Mouse (Mus musculus): ENCODE measurements around the gene Mfap3. TPM values are rescaled to one million over a fixed set of nuclear protein-coding genes. Genes with fewer than 3 reads are reported as not detected.
"Not testable (repeated sequence)": the region's sequence is repeated elsewhere in the genome, so short reads cannot be mapped to it uniquely, and the experiment has no call there.

Gene Mfap3
- polyA plus RNA-seq, 1 experiment from 2014 or later = 50.1 TPM

DNA sequence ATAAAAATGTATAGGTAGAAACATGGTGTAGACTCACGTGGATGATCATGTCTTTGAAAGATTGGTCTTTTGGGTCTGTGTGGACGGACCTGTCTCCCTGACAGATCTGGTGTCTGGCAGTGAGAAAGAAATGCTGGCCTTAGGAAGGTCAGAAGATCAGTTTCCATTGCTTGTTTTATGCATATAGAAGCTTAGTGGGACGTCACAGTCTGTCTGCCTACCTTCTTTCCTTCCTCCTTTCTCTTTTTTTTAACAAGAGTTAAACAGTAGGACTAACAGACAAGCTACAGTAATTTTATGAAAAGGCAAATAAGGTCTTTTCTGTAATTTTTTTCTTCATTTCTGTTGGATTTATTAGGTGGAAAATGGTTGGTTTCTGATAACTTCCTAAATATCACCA, 10.6 kb downstream of the Mfap3 start:
- H3K9me3 ChIP-seq = no peaks in the 10 kb centered on the region
- ATAC-seq (ENCODE audit: insufficient number of reproducible peaks, insufficient read depth, low FRiP score, low TSS enrichment, low read depth) = no peak
- WGBS = 88% methylated on average over 3 of the region's 3 CpGs
- no peak overlapping the region for H3K4me2 ChIP-seq
- no peak overlapping the region for H3K4me3 ChIP-seq
- no peak overlapping the region for H3K27ac ChIP-seq
- no peaks in the 10 kb centered on the region for H3K27me3 ChIP-seq
- no peak overlapping the region for H3K9ac ChIP-seq
- H3K4me1 ChIP-seq = no peaks in the 10 kb centered on the region
- H3K36me3 ChIP-seq = peaks cover 53% of the 10 kb centered on the region

DNA sequence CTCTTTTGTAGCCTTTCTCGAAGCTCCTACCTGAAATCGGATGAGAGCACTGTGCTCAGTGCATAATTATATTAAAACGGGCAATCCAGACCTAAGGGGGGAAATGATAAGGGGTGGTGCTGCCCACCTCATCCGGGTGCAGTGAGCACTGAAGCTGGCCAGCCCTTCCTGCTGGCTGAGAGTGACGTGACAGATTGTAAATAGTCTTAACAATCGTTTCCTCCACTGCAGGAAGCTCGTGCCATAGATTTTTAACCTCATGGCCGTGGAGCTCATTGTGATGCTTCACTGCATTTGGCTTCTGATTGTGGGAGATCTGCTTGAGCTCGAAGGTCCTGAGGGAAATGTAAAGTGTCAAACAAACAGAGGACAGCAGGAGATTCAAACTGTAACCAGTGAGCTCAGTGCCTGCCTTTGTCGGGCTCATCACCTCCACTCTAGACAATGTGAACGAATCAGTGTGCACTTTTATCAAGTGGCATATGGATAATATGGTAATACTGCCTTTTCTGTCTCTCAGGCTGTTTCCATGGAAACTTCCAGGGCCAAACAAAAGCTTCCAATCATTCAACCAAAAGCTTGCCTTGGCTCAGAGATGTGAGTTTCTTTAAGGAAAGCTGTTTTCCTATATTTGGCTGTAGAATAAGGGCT, 13.0 kb downstream of the Mfap3 start:
- Histone ChIP-seq H3K27ac (no peak overlapping the region), H3K4me2 (no peak overlapping the region), H3K4me3 (no peak overlapping the region), H3K36me3 (peaks cover 56% of the 10 kb centered on the region), H3K9ac (no peak overlapping the region), H3K27me3 (no peaks in the 10 kb centered on the region), H3K9me3 (no peaks in the 10 kb centered on the region), H3K4me1 (no peaks in the 10 kb centered on the region)
- WGBS = 85% methylated on average over 11 of the region's 11 CpGs
- ATAC-seq (ENCODE audit: insufficient number of reproducible peaks, insufficient read depth, low FRiP score, low TSS enrichment, low read depth) = no peak

DNA sequence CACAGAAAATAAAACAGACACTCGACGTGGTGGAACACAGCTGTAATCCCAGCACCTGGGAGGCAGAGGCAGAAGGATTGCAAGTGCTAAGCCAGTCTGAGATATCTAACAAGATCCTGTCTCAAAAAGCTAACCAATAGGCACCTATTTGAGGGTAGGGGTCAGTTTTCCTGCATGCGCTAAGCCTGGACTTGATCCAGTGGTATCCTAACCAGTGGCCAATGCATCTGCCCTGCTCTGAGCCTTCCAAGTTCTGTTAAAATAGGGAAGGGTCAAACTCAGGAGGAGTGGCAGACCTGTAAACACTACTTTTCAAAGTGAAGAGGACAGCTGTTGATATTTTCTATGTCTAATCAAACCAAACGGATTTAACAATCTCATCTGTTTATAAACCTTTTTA, 13.8 kb downstream of the Mfap3 start:
- no peak overlapping the region for H3K4me2 ChIP-seq
- H3K4me1 ChIP-seq = no peaks in the 10 kb centered on the region
- H3K9ac ChIP-seq = no peak overlapping the region
- ATAC-seq (ENCODE audit: insufficient number of reproducible peaks, insufficient read depth, low FRiP score, low TSS enrichment, low read depth) = no peak
- H3K27me3 ChIP-seq = no peaks in the 10 kb centered on the region
- no peaks in the 10 kb centered on the region for H3K9me3 ChIP-seq
- no peak overlapping the region for H3K27ac ChIP-seq
- 91% methylated on average over 4 of the region's 4 CpGs for WGBS
- H3K4me3 ChIP-seq = no peak overlapping the region
- H3K36me3 ChIP-seq = peaks cover 56% of the 10 kb centered on the region

DNA sequence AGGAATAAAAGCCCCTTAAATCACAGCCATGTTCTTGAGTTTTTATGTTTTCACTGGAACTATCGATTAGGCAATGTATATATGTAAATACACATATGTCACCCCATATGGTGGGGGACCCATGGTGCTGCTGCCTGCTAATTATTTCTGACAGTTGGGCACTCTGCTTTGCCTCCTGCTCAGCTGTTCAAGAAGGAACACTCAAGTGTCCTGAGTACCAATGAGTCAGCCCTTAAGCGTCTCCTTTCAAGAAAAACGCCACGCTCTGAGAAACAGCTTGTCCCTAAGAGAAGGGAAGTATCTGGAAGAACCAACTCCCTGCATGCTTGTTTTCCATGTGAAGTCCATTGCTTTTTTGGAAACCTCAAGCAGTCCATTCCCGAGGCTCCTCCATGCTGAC, 17.4 kb downstream of the Mfap3 start:
- no peak for ATAC-seq (ENCODE audit: insufficient number of reproducible peaks, insufficient read depth, low FRiP score, low TSS enrichment, low read depth)
- 95% methylated on average over 5 of the region's 5 CpGs for WGBS
- Histone ChIP-seq H3K36me3 (peaks cover 27% of the 10 kb centered on the region), H3K4me1 (no peaks in the 10 kb centered on the region), H3K9ac (no peak overlapping the region), H3K4me3 (no peak overlapping the region), H3K27ac (no peak overlapping the region), H3K9me3 (peaks cover 3% of the 10 kb centered on the region; the same call in 1 of the 2 replicates), H3K4me2 (no peak overlapping the region), H3K27me3 (no peaks in the 10 kb centered on the region)

DNA sequence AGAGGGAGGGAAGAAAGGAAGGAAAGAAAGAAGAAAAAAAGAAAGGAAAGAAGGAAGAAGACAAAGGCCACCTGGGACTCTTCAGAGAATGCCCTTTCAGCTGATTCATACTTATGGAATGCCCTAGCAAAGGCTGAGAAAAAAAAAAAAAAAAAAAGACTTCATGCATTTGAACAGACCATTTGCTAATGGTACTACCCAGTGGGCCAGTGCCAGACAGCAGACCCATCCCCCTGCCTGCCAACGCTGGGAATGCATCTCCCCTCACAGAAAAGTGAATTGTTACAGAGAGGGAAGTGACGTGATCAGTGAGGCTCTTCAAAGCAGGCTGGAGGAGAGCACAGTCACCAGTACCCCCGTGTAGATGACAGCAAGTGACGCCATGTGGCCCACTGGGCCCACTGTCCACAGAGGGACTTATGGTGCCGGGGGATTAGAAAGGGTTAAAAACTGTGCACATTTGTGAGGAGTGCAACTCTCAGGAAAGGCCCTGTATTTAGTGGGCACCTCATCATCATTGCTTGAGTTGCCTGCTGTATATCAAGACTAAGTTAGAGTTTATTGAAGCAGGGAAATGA, 21.5 kb downstream of the Mfap3 start:
- no peak for ATAC-seq (ENCODE audit: insufficient number of reproducible peaks, insufficient read depth, low FRiP score, low TSS enrichment, low read depth)
- H3K27me3 ChIP-seq = no peaks in the 10 kb centered on the region

DNA sequence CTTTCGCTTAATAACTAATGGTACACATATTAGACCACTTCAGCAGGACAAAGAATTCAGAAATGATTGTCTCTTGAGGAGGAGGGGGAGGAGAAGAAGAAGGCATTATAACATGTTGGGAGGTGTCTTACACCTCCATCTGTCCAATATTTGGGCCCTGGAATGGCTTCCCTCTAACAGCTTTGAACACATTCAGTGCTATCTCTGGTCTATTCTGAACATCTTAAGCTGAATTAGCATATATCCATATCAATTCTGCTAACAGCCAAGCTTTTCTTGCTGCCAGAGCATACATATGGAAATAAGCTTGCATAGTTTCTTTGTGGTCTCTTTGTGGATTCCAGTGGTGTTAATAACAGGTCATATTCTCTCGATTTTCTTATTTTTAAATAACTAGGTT, 22.2 kb downstream of the Mfap3 start:
- H3K27ac ChIP-seq = no peak overlapping the region
- ATAC-seq (ENCODE audit: insufficient number of reproducible peaks, insufficient read depth, low FRiP score, low TSS enrichment, low read depth) = no peak
- H3K27me3 ChIP-seq = no peaks in the 10 kb centered on the region
- no peak overlapping the region for H3K4me2 ChIP-seq
- H3K9ac ChIP-seq = no peak overlapping the region
- H3K4me1 ChIP-seq = no peaks in the 10 kb centered on the region
- H3K36me3 ChIP-seq = no peaks in the 10 kb centered on the region; the same call in 1 of the 2 replicates
- WGBS = 86% methylated on average over 2 of the region's 2 CpGs
- H3K9me3 ChIP-seq = peaks cover 3% of the 10 kb centered on the region; the same call in 1 of the 2 replicates
- no peak overlapping the region for H3K4me3 ChIP-seq

More for the DNA sequence above, 21.5 kb downstream of the Mfap3 start:
- Histone ChIP-seq H3K9me3 (peaks cover 3% of the 10 kb centered on the region; the same call in 1 of the 2 replicates), H3K4me3 (no peak overlapping the region), H3K4me2 (no peak overlapping the region), H3K27ac (no peak overlapping the region), H3K4me1 (no peaks in the 10 kb centered on the region), H3K9ac (no peak overlapping the region), H3K36me3 (no peaks in the 10 kb centered on the region; the same call in 1 of the 2 replicates)
- WGBS = 79% methylated on average over 5 of the region's 5 CpGs

DNA sequence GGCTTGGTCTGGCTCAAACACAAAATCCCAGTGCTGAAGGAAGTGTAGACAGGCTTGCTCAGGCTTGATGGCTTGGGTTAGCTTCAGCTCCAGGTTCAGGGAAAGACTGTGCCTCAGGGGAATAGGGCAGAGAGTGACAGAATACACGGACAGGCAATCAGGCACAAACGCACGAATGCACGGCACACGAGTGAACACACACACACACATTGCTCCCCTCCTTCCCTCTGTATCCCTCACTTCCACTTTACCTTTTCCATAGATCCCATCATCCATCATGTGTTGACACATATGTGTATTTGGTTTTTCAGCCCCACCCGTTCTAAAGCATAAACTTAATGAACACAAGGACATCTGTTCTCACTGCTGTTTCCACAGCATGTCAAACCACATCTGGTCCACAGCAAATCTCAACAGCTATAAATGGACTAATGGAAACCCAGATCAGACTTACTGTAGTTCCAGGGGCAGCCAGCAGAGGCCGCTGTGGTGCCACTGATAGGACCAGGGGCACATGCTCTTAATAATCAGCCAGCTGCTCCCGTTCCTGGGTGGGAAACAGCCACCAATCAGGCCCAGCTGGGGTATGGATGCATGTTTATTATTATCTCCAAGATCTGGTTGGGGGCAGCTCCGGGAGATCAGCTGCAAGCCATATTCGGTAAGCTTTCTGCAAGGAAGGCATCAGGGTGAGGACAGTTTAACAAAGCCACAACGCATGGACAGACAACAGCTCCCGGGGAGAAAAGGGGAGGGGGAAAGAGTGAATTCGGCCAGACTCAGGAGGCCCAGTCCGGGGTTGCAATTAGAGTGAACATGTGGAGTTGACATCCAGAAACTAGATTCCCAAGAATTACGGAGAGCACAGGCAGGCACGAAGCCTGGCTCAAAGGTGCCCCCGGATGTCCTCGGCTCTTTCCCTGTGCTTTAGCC, 30.4 kb downstream of the Mfap3 start:
- ATAC-seq (ENCODE audit: insufficient number of reproducible peaks, insufficient read depth, low FRiP score, low TSS enrichment, low read depth) = peak; percentile 69
- H3K4me2 ChIP-seq = peak overlapping the region; percentile 52
- WGBS = 16% methylated on average over 18 of the region's 18 CpGs
- peak overlapping the region; percentile 44; the same call in 1 of the 2 replicates for H3K27ac ChIP-seq
- 0 out of 2 replicates have a peak overlapping the region, but pooled peaks have one; percentile 11 for H3K9ac ChIP-seq
- H3K4me3 ChIP-seq = peak overlapping the region; percentile 17; the same call in 1 of the 2 replicates
- H3K36me3 ChIP-seq = no peaks in the 10 kb centered on the region
- H3K27me3 ChIP-seq = peaks cover 11% of the 10 kb centered on the region; the same call in 1 of the 2 replicates
- peaks cover 39% of the 10 kb centered on the region for H3K4me1 ChIP-seq
- no peaks in the 10 kb centered on the region for H3K9me3 ChIP-seq

DNA sequence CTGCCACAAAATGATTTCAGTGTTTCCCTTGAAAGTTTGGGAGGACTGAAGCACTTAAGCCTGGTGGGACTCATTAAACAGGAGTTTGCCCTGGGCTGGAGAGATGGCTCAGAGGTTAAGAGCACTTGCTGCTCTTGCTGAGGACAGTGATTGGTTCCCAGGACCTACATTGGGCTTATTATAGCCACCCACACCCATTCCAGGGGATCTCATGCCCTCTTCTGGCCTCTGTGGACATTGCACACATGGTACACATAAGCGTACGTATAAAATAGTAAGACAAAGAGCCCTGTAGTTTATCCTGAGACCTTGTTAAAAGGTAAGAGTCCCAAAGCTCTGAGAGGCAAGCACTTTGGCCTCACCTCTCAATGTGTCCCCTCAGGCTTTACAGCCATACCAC, 31.8 kb downstream of the Mfap3 start:
- no peak for ATAC-seq (ENCODE audit: insufficient number of reproducible peaks, insufficient read depth, low FRiP score, low TSS enrichment, low read depth)
- 92% methylated on average over 2 of the region's 2 CpGs for WGBS

DNA sequence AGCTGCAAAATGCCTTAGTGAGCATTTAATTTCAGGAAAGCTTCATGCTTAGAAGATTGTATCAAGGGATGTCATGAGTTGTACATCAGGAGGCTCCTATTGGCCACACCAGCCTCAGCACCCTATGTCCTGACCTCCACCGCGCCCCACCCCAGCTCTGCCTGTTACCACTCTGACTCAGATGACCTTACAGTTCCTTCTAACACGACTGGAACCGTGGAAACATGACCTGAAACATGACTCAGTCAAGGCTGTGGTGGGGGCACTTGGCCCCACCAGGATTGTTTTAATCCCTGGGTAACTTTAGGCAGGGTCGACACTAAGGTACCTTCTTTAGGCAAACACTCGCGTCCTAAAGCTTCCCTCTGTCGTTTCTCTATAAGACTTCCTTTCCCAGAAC, 32.6 kb downstream of the Mfap3 start:
- no peak for ATAC-seq (ENCODE audit: insufficient number of reproducible peaks, insufficient read depth, low FRiP score, low TSS enrichment, low read depth)
- Histone ChIP-seq H3K9ac (no peak overlapping the region), H3K4me3 (no peak overlapping the region), H3K4me1 (peaks cover 39% of the 10 kb centered on the region), H3K36me3 (no peaks in the 10 kb centered on the region), H3K9me3 (no peaks in the 10 kb centered on the region), H3K27me3 (peaks cover 11% of the 10 kb centered on the region; the same call in 1 of the 2 replicates), H3K27ac (no peak overlapping the region), H3K4me2 (no peak overlapping the region)
- WGBS = 83% methylated on average over 8 of the region's 8 CpGs

More for the DNA sequence above, 31.8 kb downstream of the Mfap3 start:
- Histone ChIP-seq H3K27me3 (peaks cover 11% of the 10 kb centered on the region; the same call in 1 of the 2 replicates), H3K36me3 (no peaks in the 10 kb centered on the region), H3K4me2 (no peak overlapping the region), H3K9me3 (no peaks in the 10 kb centered on the region), H3K4me3 (no peak overlapping the region), H3K9ac (no peak overlapping the region), H3K4me1 (peaks cover 39% of the 10 kb centered on the region), H3K27ac (no peak overlapping the region)

DNA sequence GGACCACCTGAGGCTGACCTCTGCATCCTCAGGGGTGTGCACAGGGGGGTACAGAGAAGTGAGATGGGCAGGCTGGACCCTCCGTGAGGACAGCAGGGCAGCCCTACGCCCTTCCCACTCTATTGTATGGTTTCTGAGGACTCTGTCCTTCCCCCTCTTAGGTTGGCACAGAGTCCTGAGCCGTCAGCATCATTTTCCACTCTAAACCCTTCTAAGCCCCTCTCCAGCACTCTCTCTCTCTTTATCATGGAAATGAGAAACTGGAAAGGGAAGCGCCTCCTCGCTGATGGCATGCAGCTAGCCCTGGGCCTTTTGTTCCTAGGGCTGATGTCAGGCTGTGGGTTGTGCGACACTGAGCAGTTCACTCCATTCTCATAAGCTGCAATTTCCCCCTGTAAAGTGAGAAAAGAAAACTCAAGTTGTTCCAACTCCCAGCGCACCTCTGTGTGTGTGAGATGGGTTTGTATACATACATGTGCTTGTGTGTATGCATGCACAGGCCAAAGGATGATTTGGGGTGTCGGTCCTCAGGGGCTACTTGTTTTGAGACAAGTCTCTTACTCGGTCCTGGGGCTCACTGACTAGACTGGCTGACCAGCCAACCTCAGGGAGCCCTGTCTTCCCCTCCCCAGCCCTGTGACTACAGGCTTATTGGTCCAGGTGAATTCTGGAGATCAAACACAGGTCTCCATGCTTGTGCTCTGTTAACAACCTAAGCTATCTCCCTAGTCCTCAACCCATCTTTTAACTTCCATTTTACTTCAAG, 34.7 kb downstream of the Mfap3 start:
- peaks cover 20% of the 10 kb centered on the region for H3K4me1 ChIP-seq
- no peaks in the 10 kb centered on the region for H3K36me3 ChIP-seq
- H3K4me3 ChIP-seq = no peak overlapping the region
- H3K9ac ChIP-seq = no peak overlapping the region
- H3K27me3 ChIP-seq = peaks cover 11% of the 10 kb centered on the region; the same call in 1 of the 2 replicates
- H3K4me2 ChIP-seq = no peak overlapping the region
- H3K9me3 ChIP-seq = no peaks in the 10 kb centered on the region
- WGBS = 41% methylated on average over 9 of the region's 9 CpGs
- H3K27ac ChIP-seq = no peak overlapping the region
- ATAC-seq (ENCODE audit: insufficient number of reproducible peaks, insufficient read depth, low FRiP score, low TSS enrichment, low read depth) = no peak

DNA sequence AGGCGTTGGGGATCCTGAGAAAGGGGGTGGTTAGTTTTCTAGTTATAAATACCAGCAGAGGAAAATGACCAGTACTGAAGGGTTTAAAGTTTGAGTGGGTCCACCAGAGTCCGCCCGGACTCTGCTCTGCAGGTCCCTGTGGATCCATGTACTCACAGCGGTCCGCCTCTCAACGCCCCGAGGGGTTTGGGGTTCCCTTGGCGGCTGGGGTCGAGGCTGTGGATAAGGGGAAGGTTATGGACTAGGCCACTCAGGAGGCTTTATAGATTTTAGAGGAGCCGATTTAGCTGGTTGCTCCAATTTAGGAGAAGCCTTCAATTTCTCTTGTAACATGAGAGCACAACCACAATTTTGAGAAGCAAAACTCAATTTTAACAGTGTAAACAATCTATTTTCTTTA, 39.5 kb downstream of the Mfap3 start:
- H3K9ac ChIP-seq; H3K4me3 ChIP-seq; H3K4me1 ChIP-seq; H3K4me2 ChIP-seq; H3K27ac ChIP-seq; H3K27me3 ChIP-seq; H3K9me3 ChIP-seq; H3K36me3 ChIP-seq; ATAC-seq (ENCODE audit: insufficient number of reproducible peaks, insufficient read depth, low FRiP score, low TSS enrichment, low read depth): not testable (repeated sequence)
- WGBS = 77% methylated on average over 9 of the region's 10 CpGs

Data from embryonic facial prominence, embryonic 13.5 days (tissue).